ENCODE assay signal across 10 mouse cellular contexts in the genomic region with DNA sequence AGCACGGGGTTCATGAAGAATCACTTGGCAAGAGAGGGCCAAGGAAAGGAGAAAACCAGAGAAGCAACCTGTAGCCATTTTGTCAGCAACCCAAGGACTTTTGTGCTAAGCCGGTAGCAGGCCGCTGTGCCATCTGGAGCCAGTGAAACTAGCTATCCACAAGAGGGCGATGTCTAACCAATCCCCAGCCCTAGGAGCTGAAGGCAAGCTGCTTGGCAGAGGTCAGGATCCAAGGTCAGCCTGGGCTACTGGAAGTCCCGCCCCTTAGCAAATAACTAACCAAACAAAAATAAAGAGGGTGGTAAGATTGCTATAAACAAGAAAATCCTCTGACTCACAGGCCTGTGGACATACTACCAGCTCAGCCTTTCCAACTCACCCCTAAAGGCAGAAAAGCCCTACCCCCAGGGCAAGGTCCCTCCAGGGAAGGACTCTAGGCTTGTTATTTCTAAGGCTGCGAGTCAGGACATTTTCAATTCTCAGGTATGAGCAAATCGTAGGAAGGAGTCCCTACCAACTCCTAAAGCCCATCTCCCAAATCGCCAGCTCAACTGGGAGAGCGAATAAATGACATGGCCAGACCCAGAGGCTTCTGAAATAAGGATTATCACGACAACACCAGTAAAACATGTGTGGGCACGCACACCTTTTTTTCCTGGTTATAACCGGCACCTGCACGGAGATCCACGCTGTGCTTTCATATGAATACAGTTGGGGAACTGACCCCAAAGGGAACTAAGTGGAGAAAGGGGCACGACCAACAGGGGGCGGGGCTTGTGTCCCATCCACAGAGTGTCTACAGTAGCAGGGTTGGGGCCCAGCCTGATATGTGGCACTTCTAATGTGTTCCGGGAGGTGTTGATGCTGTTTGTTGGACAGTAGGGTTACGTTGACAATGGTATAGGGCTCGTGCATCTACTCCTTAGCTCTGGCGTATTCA. TPM values are rescaled to one million over a fixed set of nuclear protein-coding genes. Genes with fewer than 3 reads are reported as not detected.
DNase-seq lines count a peak whose midpoint lies in the region; ATAC-seq and TF ChIP-seq lines count a peak whose summit lies in the region.
"Had no signal": no experiment of that assay in that cellular context is flagged by ENCODE, and none has a peak within 500 bp of the region (broad histone marks: within the 10 kb centered on the region; RNA-seq: fewer than 3 reads in every experiment).

No protein-coding gene starts in this region.

- H3K4me2 ChIP-seq in heart, embryonic 11.5 days: no peak overlapping the region
- no peak overlapping the region for H3K4me2 ChIP-seq in forebrain, postnatal 0 days (ENCODE audit: low read depth)
- H3K4me2 ChIP-seq: heart, embryonic 13.5 days had no signal

- H3K27me3 ChIP-seq in heart, embryonic 11.5 days (ENCODE audit: control insufficient read depth, insufficient read depth, low read length): no peaks in the 10 kb centered on the region; the same call in 1 of the 2 replicates
- no peaks in the 10 kb centered on the region for H3K27me3 ChIP-seq in forebrain, postnatal 0 days (ENCODE audit: insufficient read depth, low read length)
- no peaks in the 10 kb centered on the region for H3K27me3 ChIP-seq in testis, adult 2 months (ENCODE audit: control insufficient read depth, insufficient read depth, low read length)

- no peaks in the 10 kb centered on the region for H3K36me3 ChIP-seq in heart, embryonic 11.5 days (ENCODE audit: control insufficient read depth, insufficient read depth, low read length)
- no peaks in the 10 kb centered on the region for H3K36me3 ChIP-seq in forebrain, postnatal 0 days (ENCODE audit: insufficient read depth)
- H3K36me3 ChIP-seq in testis, adult 2 months (ENCODE audit: control insufficient read depth, insufficient read depth, low read length): no peaks in the 10 kb centered on the region
- H3K36me3 ChIP-seq: heart, embryonic 13.5 days had no signal

- TF ChIP-seq CTCF in brain, embryonic 14.5 days (IDR thresholded peaks at IDR 0.05; ENCODE audit: borderline replicate concordance, extremely low read depth, insufficient read depth, insufficient read length): peak; percentile 66
- peak; percentile 76 for TF ChIP-seq CTCF in forebrain, postnatal 0 days (IDR thresholded peaks at IDR 0.05; ENCODE audit: low read depth)
- peak; percentile 61; the same call in 1 of the 2 replicates for TF ChIP-seq CTCF in testis, adult 2 months (IDR thresholded peaks at IDR 0.05; ENCODE audit: control insufficient read depth, insufficient read depth, insufficient replicate concordance, low read depth, low read length)

- H3K9me3 ChIP-seq in heart, embryonic 11.5 days (replicated peaks; ENCODE audit: control insufficient read depth, low read length): no peaks in the 10 kb centered on the region
- no peaks in the 10 kb centered on the region for H3K9me3 ChIP-seq in forebrain, postnatal 0 days (ENCODE audit: low read length)
- H3K9me3 ChIP-seq: heart, embryonic 13.5 days had no signal

- H3K27ac ChIP-seq in heart, embryonic 11.5 days (ENCODE audit: low read depth, low read length): no peak overlapping the region
- no peak overlapping the region for H3K27ac ChIP-seq in forebrain, postnatal 0 days (ENCODE audit: low read depth, low read length)
- no peak overlapping the region for H3K27ac ChIP-seq in testis, adult 2 months (ENCODE audit: control insufficient read depth, insufficient read depth, low read depth, low read length)
- H3K27ac ChIP-seq: heart, embryonic 13.5 days had no signal

- no peak overlapping the region for H3K9ac ChIP-seq in heart, embryonic 11.5 days (ENCODE audit: low read depth, low read length)
- no peak overlapping the region for H3K9ac ChIP-seq in forebrain, postnatal 0 days
- H3K9ac ChIP-seq: heart, embryonic 13.5 days had no signal

- WGBS in heart, embryonic 11.5 days (ENCODE audit: insufficient replicate concordance): 61% methylated on average over 20 of the region's 20 CpGs
- WGBS in forebrain, postnatal 0 days: 69% methylated on average over 20 of the region's 20 CpGs

- no peaks in the 10 kb centered on the region for H3K4me1 ChIP-seq in heart, embryonic 11.5 days (ENCODE audit: control insufficient read depth, insufficient read depth, low read length)
- 0 out of 2 replicates have a peak, but pooled peaks cover 7% of the 10 kb centered on the region for H3K4me1 ChIP-seq in forebrain, postnatal 0 days (ENCODE audit: insufficient read depth)
- H3K4me1 ChIP-seq in testis, adult 2 months (ENCODE audit: control insufficient read depth, insufficient read depth, low read length): peaks cover 7% of the 10 kb centered on the region

- DNase-seq in heart, adult 18-20 months: peak; percentile 37 to 44
- DNase-seq in B cell, adult 2 months: peak; percentile 37 to 43
- peak; percentile 81 for DNase-seq in brain, embryonic 14.5 days (ENCODE audit: low read depth)
- DNase-seq in forebrain, postnatal 0 days: peak; percentile 69
- DNase-seq in kidney, postnatal 25 days: peak; percentile 83 to 93
- DNase-seq in lung, postnatal 10 days: peak; percentile 70

- no peak overlapping the region for H3K4me3 ChIP-seq in heart, embryonic 11.5 days (ENCODE audit: low read depth, low read length)
- H3K4me3 ChIP-seq in forebrain, postnatal 0 days (ENCODE audit: low read depth, low read length): no peak overlapping the region
- H3K4me3 ChIP-seq in testis, adult 2 months (ENCODE audit: control insufficient read depth, low read depth, low read length): no peak overlapping the region
- H3K4me3 ChIP-seq: heart, embryonic 13.5 days had no signal

- ATAC-seq in heart, embryonic 11.5 days (replicated peaks; ENCODE audit: insufficient number of reproducible peaks, low FRiP score, low TSS enrichment): no peak
- ATAC-seq in forebrain, postnatal 0 days: peak; percentile 50; the same call in 1 of the 2 replicates

- no peak for TF ChIP-seq POLR2A in brain, embryonic 14.5 days (IDR thresholded peaks at IDR 0.05; ENCODE audit: borderline replicate concordance, extremely low read depth, insufficient read depth, insufficient read length, poor library complexity, severe bottlenecking)
- no peak for TF ChIP-seq POLR2A in testis, adult 2 months (IDR thresholded peaks at IDR 0.05; ENCODE audit: control insufficient read depth, low read depth, low read length)

RNA-seq across cellular contexts. Expression of a gene that starts 42.0 kb away (rescaled TPM):
- total RNA-seq in heart, adult 18-20 months (2021): not detected
- polyA plus RNA-seq in heart, embryonic 11.5 days (2014; fragmentation: Nextera tagmentation; extraction: Ambion mirVana): not detected in 2 replicates
- not detected in 2 replicates for polyA plus RNA-seq in brain, embryonic 14.5 days (2012; rRNA removed)
- not detected in 2 replicates for total RNA-seq in forebrain, postnatal 0 days (2014; rRNA removed)
- not detected in 2 replicates for polyA plus RNA-seq in forebrain, postnatal 0 days (2015; fragmentation: Nextera tagmentation; extraction: Ambion mirVana)
- polyA plus RNA-seq in testis, adult 2 months (2012; rRNA removed): not detected in 2 replicates
- polyA plus RNA-seq: heart, embryonic 13.5 days; neural tube, embryonic 14.5 days had no signal

RNA-seq across cellular contexts. Expression of a gene that starts 57.4 kb away (rescaled TPM):
- 1 to 10 TPM; 4.8 to 5.3 TPM for total RNA-seq in heart, adult 18-20 months (2021)
- 13.5 and 15.3 TPM in 2 replicates for polyA plus RNA-seq in heart, embryonic 11.5 days (2014; fragmentation: Nextera tagmentation; extraction: Ambion mirVana)
- polyA plus RNA-seq in brain, embryonic 14.5 days (2012; rRNA removed): 31.6 and 48.4 TPM in 2 replicates
- 68.5 and 75.4 TPM in 2 replicates for total RNA-seq in forebrain, postnatal 0 days (2014; rRNA removed)
- polyA plus RNA-seq in forebrain, postnatal 0 days (2015; fragmentation: Nextera tagmentation; extraction: Ambion mirVana): 49.4 and 53.5 TPM in 2 replicates
- polyA plus RNA-seq in testis, adult 2 months (2012; rRNA removed): 1.1 and 1.2 TPM in 2 replicates
